Mouse (Mus musculus): Measurements from ENCODE around the gene Trpm8.

Trpm8 gene

DNA sequence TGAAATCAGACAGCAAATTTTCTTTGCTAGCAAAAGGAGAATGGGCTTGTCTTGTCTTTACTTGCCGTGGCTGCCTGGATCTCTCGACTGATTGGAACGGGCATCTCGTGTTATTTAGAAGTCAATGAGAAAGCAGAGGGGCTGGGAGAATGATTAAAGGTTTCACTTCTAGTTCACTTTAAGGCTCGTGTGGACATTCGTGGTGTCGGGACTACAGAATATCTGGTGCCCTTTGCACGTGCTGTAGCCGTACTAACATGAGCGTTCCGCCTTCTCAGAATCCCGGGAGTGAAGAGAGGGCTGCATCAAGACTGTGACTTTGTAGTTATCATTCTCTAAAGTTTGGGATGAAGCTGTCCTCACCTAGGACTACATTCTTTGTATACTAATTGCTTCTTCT, 29.7 kb downstream of the Trpm8 start:
- TF ChIP-seq GATA4 (IDR thresholded peaks at IDR 0.05; ENCODE audit: insufficient replicate concordance, low read length) = no peak

DNA sequence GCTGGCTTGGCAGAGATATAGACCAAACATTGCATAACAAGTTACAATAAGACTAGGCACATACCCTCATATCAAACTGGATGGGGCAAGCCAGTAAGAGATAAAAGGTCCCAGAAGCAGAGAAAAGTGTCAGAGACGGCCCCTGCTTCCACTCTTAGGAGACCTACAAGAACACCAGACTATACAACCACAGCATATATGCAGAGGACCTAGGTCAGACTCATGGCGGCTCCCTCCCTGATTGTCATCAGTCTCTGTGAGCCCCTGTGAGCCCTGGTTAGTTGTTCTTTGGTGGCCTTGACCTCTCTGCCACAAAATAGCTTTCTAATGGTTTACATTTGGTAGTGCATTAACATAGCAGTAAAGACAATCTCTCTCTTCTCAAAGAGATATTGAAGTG, 31.6 kb downstream of the Trpm8 start:
- TF ChIP-seq GATA4 (IDR thresholded peaks at IDR 0.05; ENCODE audit: insufficient replicate concordance, low read length) = no peak

DNA sequence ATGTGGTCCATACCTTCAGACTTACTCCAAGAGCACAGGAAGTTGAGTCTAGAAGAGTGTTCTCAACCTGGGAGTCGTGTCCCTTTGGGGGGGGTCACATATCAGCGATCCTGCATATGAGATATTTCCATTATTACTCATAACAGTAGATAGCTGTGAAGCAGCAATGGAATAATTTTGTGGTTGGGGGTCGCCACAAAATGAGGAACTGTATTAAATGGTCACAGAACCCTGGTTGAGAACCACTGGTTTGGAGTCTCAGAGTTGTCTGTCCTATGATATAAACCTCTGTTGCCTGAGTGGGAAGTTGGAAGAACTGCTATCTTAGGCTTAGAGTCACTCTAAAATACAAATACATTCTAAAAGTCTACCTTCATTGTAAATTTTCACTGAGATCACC, 32.4 kb downstream of the Trpm8 start:
- no peak for TF ChIP-seq GATA4 (IDR thresholded peaks at IDR 0.05; ENCODE audit: insufficient replicate concordance, low read length)

DNA sequence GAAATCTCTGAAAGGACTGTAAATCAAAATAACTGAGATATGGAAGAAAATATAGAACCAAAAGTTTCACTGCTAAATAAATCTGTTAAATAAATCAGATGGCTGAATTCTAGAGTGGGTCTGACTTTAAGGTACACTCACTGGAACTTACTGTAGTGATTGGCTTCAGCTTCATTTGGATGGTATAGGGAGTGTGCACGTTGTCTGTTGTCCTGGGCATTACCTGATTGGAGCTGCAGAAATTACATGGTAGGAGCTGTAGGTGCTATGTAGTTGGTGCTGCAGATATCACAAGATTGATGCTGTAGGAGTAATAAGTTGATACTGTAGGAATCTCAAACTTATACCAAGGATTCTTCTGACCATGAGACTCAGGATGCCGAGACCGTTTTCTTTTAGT, 32.9 kb downstream of the Trpm8 start:
- TF ChIP-seq GATA4 (IDR thresholded peaks at IDR 0.05; ENCODE audit: insufficient replicate concordance, low read length) = no peak

DNA sequence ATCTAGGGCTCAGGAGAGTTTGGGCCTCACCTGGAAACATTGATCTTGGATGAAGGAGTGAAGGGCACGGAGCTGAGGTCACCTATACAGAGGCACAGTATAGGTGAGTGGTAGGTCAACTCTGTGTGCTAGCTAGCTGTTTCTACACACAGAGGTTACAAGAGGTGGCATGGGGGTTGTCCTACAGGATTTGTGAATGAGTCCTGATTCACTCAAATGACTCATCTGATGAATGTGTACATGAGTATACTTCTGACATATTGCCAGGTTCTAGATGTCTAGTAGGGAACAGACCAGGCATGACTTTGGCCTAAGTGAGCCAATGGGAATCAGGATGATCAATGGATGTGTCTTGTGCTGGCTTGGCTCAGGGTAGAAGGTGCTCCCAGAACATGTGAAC, 39.8 kb downstream of the Trpm8 start:
- TF ChIP-seq GATA4 (IDR thresholded peaks at IDR 0.05; ENCODE audit: insufficient replicate concordance, low read length) = no peak

DNA sequence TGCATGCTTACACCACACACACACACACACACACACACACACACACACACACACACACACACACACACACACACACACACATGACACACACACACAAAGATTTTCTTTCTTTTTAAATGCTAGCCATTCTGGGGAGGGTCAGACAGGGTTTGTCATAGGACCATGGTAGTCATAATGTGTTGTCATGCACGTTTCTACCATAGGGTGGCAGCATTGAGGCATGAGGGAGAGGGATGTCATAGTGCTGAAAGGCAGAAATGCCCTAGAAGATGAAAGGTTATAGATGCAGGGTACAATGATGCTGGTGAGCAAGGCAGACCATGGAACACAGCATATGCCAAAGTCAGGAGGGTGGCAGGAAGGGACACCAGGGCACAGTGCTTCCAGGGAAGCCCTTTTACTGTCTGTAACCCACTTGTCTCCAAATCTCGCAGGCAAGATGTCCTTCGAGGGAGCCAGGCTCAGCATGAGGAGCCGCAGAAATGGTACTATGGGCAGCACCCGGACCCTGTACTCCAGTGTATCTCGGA, 41.1 kb downstream of the Trpm8 start:
- TF ChIP-seq GATA4 (IDR thresholded peaks at IDR 0.05; ENCODE audit: insufficient replicate concordance, low read length) = no peak

DNA sequence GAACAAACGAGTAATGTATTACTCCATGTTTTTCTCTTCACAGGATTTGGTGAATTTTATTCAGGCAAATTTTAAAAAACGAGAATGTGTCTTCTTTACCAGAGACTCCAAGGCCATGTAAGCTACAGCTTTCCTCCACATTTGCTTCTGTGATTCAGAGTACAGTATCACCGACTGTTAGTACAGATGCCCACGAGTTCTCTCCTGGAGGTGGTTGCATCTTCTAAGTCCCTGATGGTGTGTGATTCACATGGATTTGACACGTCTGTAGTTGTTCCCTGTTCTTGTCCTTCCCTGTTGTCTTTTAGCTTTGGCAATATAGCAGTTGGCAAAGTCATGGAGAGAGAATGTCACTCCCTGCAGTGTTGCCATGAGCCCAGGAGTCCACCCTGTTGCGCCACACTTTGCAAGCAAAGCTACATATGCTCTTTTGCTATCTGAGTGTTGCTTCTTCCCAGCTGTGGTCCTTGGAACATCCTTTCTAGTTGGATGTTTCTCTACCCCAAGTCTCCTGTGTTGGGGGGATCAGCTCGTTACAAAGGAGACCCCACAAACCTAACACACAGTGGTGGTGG, 43.4 kb downstream of the Trpm8 start:
- no peak for TF ChIP-seq GATA4 (IDR thresholded peaks at IDR 0.05; ENCODE audit: insufficient replicate concordance, low read length)

DNA sequence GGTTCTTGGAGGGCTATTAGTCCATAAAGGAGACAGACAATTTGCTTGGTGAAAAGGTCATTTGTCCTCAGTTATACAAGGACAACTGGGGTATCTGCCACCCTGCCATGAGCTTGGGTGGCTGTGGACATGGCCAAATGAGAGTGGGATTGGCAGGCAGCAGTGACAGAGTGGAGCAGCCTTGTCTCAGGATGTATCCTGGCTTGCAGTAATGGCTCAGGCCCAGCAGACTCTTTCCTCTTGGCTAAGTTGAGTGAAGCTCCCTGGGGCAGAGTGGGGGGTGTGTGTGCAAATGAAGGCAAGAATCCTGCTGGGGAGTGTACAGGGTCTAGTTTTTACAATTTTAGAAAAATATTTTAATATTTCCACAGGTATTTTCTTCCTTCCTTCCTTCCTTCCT, 44.7 kb downstream of the Trpm8 start:
- no peak for TF ChIP-seq GATA4 (IDR thresholded peaks at IDR 0.05; ENCODE audit: insufficient replicate concordance, low read length)

DNA sequence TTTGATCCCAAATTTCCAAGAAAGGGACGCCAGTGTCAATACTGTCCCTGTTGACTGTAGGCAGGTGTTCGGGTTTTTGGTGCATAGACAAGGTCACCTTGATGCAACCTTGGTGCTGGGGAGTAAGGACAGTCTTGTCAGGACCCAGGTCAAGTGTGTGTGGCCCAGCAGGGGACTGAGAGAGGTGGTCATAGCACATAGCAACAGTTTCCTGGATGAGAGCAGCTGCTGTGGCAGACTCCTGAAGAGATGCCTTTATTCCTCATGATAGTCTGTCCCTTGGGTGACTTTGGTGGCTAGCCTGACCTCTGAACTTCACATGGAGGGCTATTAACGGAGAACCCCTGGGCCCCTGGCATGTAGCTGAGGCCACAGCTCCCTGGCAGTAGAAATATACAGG, 45.6 kb downstream of the Trpm8 start:
- TF ChIP-seq GATA4 (IDR thresholded peaks at IDR 0.05; ENCODE audit: insufficient replicate concordance, low read length) = no peak

DNA sequence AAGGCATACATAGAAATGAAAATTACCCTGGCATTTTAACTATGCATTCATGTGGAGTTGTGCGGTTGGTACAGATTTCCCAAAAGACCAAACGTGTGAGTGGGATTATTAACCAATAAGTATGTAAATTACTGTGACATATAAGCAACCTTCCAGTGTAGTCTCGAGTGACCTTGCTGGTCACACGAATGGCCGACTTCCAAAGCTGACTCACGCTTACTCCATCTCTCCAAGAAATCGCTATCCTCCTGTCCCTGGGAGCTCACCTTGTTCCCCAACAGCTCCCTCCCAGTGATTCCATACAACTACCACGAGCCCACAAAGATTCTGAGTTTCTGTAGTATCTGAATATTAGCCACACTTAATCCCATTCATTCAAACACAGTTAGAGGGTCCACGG, 62.0 kb downstream of the Trpm8 start:
- TF ChIP-seq GATA4 (IDR thresholded peaks at IDR 0.05; ENCODE audit: insufficient replicate concordance, low read length) = no peak

DNA sequence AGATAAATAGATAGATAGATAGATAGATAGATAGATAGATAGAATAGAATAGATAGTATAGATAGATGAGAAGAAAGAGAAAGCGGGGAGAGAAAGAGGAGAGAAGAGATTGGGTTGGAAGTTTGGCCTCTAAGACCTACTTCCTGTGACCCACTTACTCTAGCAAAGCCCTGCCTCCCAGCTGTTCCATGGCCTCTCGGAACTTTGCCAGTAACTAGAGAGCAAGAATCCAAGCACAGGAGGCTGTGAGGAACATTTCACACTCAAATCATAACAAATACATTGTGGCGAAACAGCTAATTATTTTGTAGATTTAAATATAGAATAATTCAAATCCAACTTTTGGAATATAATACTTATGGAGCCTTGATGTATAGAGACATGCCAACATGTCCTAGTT, 65.2 kb downstream of the Trpm8 start:
- no peak for TF ChIP-seq GATA4 (IDR thresholded peaks at IDR 0.05; ENCODE audit: insufficient replicate concordance, low read length)

DNA sequence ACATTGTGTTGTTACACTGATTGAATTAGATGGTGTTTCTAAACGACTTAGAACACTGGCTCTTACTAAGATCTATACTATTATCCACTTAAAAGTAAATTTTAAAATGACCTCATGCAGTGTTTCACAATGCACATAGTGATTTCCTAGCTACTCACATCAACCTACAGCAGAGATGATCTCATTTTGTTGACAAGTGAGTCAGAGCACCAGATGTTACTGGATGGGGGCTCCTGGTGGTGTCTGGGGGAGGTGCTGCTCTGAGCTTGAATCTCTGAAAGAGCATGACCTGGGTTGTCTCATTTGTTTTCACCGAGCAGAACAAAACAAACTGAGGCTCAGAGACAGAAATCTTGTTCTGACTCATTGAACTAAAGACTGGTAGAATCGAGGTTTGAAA, 68.1 kb downstream of the Trpm8 start:
- no peak for TF ChIP-seq GATA4 (IDR thresholded peaks at IDR 0.05; ENCODE audit: insufficient replicate concordance, low read length)

DNA sequence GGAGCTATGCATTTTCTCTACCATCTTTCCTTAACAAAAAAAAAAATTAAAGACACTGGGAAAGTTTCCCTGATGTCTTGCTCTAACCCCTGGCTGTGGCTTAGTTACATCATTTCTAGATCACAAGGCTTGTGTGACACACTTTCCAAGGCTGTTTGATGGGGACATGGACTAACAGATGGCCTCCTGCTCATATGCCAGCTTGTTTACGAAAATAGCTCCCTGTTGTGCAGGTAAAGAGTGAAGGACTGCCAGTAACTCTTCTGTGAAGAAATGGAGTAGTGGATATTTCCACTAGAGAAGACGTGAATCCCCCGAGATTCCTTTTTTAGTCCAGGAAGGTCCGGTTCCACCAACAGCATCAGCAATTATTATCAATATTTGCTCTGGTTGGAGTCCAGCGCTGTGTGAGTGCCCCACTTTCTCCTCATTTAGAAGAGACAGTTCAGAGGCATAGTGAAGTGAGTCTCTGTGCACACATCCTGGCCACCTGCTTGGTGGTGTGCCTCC, 71.1 kb downstream of the Trpm8 start:
- no peak for TF ChIP-seq GATA4 (IDR thresholded peaks at IDR 0.05; ENCODE audit: insufficient replicate concordance, low read length)

DNA sequence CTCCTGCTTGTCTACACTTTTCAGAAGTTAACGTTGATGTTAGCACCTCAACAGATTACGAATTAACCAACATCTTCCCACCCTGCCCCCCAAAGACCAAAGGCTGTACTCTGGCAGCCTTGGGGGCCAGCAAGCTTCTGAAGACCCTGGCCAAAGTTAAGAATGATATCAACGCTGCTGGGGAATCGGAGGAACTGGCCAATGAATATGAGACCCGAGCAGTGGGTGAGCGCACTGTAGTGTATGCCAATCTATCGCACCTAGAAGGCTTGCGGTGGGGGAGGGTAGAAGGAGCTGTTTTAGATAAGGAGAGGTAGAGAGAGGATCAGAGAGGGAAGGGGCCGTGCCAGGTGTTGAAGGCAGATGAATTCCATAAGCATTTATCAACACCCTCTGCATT, 73.3 kb downstream of the Trpm8 start:
- no peak for TF ChIP-seq GATA4 (IDR thresholded peaks at IDR 0.05; ENCODE audit: insufficient replicate concordance, low read length)

DNA sequence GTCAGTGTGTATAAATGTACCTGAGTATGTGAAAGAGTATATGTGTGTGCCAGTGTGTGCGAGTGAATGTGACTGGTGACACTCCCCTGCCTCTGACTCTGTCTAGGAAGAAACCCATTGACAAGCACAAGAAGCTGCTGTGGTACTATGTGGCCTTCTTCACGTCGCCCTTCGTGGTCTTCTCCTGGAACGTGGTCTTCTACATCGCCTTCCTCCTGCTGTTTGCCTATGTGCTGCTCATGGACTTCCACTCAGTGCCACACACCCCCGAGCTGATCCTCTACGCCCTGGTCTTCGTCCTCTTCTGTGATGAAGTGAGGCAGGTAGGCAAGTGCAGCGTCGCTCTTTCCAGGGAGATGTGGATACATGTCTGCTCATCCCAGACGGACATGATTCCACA, 77.6 kb downstream of the Trpm8 start:
- TF ChIP-seq GATA4 (IDR thresholded peaks at IDR 0.05; ENCODE audit: insufficient replicate concordance, low read length) = no peak

DNA sequence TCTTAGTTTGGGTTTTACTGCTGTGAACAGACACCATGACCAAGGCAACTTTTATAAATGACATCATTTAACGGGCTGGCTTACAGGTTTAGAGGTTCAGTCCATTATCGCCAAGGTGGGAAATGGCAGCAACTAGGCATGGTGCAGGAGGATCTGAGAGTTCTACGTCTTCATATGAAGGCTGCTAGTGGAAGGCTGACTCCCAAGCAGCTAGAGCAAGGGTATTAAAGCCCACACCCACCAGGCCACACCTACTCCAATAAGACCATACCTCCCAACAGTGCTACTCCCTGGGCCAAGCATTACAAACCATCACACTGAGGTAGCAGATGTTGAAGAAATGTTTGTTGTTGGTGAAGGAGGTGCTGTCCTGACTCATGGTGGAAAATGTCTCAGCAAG, 78.2 kb downstream of the Trpm8 start:
- TF ChIP-seq GATA4 (IDR thresholded peaks at IDR 0.05; ENCODE audit: insufficient replicate concordance, low read length) = no peak

DNA sequence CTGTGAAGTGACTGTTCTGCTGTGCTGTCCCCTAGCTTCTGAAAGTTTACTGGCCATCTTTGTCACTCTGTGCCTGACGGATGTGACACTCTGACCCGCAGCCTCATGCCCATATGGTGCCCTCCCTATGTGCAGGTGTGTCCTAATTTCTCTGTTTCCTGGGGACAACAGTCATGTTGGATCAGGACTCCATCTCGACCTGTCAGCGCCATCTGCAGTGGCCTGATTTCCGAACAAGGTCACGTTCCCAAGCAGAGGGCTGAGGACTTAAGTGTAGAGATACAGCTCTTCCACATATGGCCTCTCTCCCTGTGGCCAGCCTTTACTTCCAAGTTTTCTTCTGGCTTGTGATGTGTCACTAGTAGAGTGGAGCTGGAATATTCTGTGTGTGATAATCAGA, 79.2 kb downstream of the Trpm8 start:
- no peak for TF ChIP-seq GATA4 (IDR thresholded peaks at IDR 0.05; ENCODE audit: insufficient replicate concordance, low read length)
